Mouse (Mus musculus) G1E-ER4 (cell line): ENCODE results near the gene Prl5a1. TPM values are rescaled to one million over a fixed set of nuclear protein-coding genes. Genes with fewer than 3 reads are reported as not detected.

Experiments used
- GATA1 ChIP-seq: IDR thresholded peaks from one replicate; pipeline ENCODE4 v1.8.0; 2012; ENCODE audit warnings: low read length, inconsistent platforms
- polyA plus RNA-seq: library from polyadenylated mRNA; stranded (reverse); fragments of >175 nt; gene quantifications from 2 replicates; pipeline ENCODE4 v1.2.3, GENCODE M21; 2012

The Prl5a1 gene
- polyA plus RNA-seq = not detected in 2 replicates

GRCm38 (mm10) chr13:28142184-28142583 is at the start of gene Prl5a1:
Gene Prl5a1, plus strand, starts transcription at chr13:28142484.
- TF ChIP-seq GATA1 = no peak

GRCm38 (mm10) chr13:28096161-28096560 is 46.1 kb upstream of the Prl5a1 start:
- TF ChIP-seq GATA1 = no peak

GRCm38 (mm10) chr13:28108536-28108935 is 33.7 kb upstream of the Prl5a1 start:
- no peak for TF ChIP-seq GATA1

GRCm38 (mm10) chr13:28132781-28133180 is 9.5 kb upstream of the Prl5a1 start:
- no peak for TF ChIP-seq GATA1

- no peak for TF ChIP-seq GATA1
Measured at GRCm38 (mm10) chr13:28135790-28136189, 6.5 kb upstream of the Prl5a1 start.

Other genes starting within 250 kb of the Prl5a1 start
- not detected in 2 replicates for gene Prl4a1, start 126.3 kb upstream of the Prl5a1 start, polyA plus RNA-seq
- 1.3 and 3.3 TPM in 2 replicates for gene Gm11361, start 115.0 kb downstream of the Prl5a1 start, polyA plus RNA-seq